Mouse (Mus musculus): ENCODE measurements around the gene Zdhhc24.

GRCm38 (mm10) chr19:4829156-4829555 is 49.3 kb upstream of the Zdhhc24 start:
- TF ChIP-seq CTCF (IDR thresholded peaks at IDR 0.05; ENCODE audit: low read depth) (no peak), EP300 (IDR thresholded peaks at IDR 0.05; ENCODE audit: low read depth) (no peak)

Data from liver, embryonic 14.5 days (tissue).